Mouse (Mus musculus): ENCODE results near the gene Tmbim6. TPM values are rescaled to one million over a fixed set of nuclear protein-coding genes. Genes with fewer than 3 reads are reported as not detected.

Gene Tmbim6
- polyA plus RNA-seq, 1 experiment from 2014 or later: 346 TPM

Other genes starting within 250 kb of the Tmbim6 start
- gene Kcnh3, start 168.0 kb upstream of the Tmbim6 start, polyA plus RNA-seq (2015; fragmentation: Nextera tagmentation; extraction: Ambion mirVana): 1.1 TPM in 2 replicates
- 204 and 215 TPM in 2 replicates for gene Mcrs1, start 140.9 kb upstream of the Tmbim6 start, polyA plus RNA-seq (2015; fragmentation: Nextera tagmentation; extraction: Ambion mirVana)
- 114 and 117 TPM in 2 replicates for gene Prpf40b, start 97.8 kb upstream of the Tmbim6 start, polyA plus RNA-seq (2015; fragmentation: Nextera tagmentation; extraction: Ambion mirVana)
- 0.85 and 1.2 TPM in 2 replicates for gene Fam186b, start 97.0 kb upstream of the Tmbim6 start, polyA plus RNA-seq (2015; fragmentation: Nextera tagmentation; extraction: Ambion mirVana)
- gene Fmnl3, start 22.4 kb upstream of the Tmbim6 start, polyA plus RNA-seq (2015; fragmentation: Nextera tagmentation; extraction: Ambion mirVana): 7.4 and 9.7 TPM in 2 replicates
- gene Nckap5l, start 64.9 kb downstream of the Tmbim6 start, polyA plus RNA-seq (2015; fragmentation: Nextera tagmentation; extraction: Ambion mirVana): 11.6 and 17.7 TPM in 2 replicates
- 16.8 and 17.7 TPM in 2 replicates for gene Bcdin3d, start 81.8 kb downstream of the Tmbim6 start, polyA plus RNA-seq (2015; fragmentation: Nextera tagmentation; extraction: Ambion mirVana)
- gene Faim2, start 135.3 kb downstream of the Tmbim6 start, polyA plus RNA-seq (2015; fragmentation: Nextera tagmentation; extraction: Ambion mirVana): 58.2 and 66.8 TPM in 2 replicates
- gene Aqp2, start 186.2 kb downstream of the Tmbim6 start, polyA plus RNA-seq (2015; fragmentation: Nextera tagmentation; extraction: Ambion mirVana): 0.11 TPM in 1 of 2 replicates, not detected in the other
- gene Aqp5, start 197.9 kb downstream of the Tmbim6 start, polyA plus RNA-seq (2015; fragmentation: Nextera tagmentation; extraction: Ambion mirVana): 0.70 and 0.95 TPM in 2 replicates
- gene Aqp6, start 208.5 kb downstream of the Tmbim6 start, polyA plus RNA-seq (2015; fragmentation: Nextera tagmentation; extraction: Ambion mirVana): 0.68 and 0.70 TPM in 2 replicates

All from hindbrain, embryonic 16.5 days (tissue).